Mouse (Mus musculus) thymus, adult 2 months (tissue): ENCODE measurements around the gene Tigar. TPM values are rescaled to one million over a fixed set of nuclear protein-coding genes. Genes with fewer than 3 reads are reported as not detected.

Experiments
- DNase-seq: peaks from one replicate; pipeline ENCODE4 v3.0.0; 2021
- H3K27ac ChIP-seq: fragments of 200-500 bp; 2 replicates; pipeline ENCODE4 v1.5.1; 2012; ENCODE audit warnings: low read length, control low read depth; ENCODE audit not compliant: control insufficient read depth, insufficient read depth
- H3K27me3 ChIP-seq: fragments of 200-500 bp; 2 replicates; pipeline ENCODE4 v1.6.1; 2012; ENCODE audit warnings: mild to moderate bottlenecking, low read length, moderate library complexity, mixed read lengths; ENCODE audit not compliant: control insufficient read depth, insufficient read depth
- H3K36me3 ChIP-seq: fragments of 200-500 bp; 2 replicates; pipeline ENCODE4 v1.6.1; 2012; ENCODE audit warnings: mild to moderate bottlenecking, low read length, moderate library complexity; ENCODE audit not compliant: control insufficient read depth, insufficient read depth
- H3K4me1 ChIP-seq: fragments of 200-500 bp; replicated peaks from 2 replicates; pipeline ENCODE4 v1.6.1; 2012; ENCODE audit warnings: low read length; ENCODE audit not compliant: control insufficient read depth, insufficient read depth
- H3K4me3 ChIP-seq: fragments of 200-500 bp; 2 replicates; pipeline ENCODE4 v1.5.1; 2012; ENCODE audit warnings: mild to moderate bottlenecking, low read length, control low read depth, moderate library complexity; ENCODE audit not compliant: control insufficient read depth, insufficient read depth
- CTCF ChIP-seq: fragments of 200-500 bp; IDR thresholded peaks from 2 replicates; pipeline ENCODE4 v1.5.1; 2012; ENCODE audit warnings: mild to moderate bottlenecking, control low read depth, low read length, moderate library complexity, borderline replicate concordance; ENCODE audit not compliant: control insufficient read depth, poor library complexity, insufficient read depth; ENCODE audit errors: extremely low read depth
- POLR2A ChIP-seq: fragments of 200-500 bp; IDR thresholded peaks from 2 replicates; pipeline ENCODE4 v1.6.1; 2012; ENCODE audit warnings: mild to moderate bottlenecking, low read length, control low read depth, moderate library complexity; ENCODE audit not compliant: control insufficient read depth, poor library complexity, insufficient read depth; ENCODE audit errors: extremely low read depth
- WGBS: fragments of 180-500 bp; shearing (Covaris S2); methylation state at CpG from one replicate; pipeline ENCODE4 v1.1.7; 2018; 5-methylcytosine and 5-hydroxymethylcytosine counted together
- polyA plus RNA-seq: library from polyadenylated mRNA; depleted of rRNA; stranded (reverse); fragments of >200 nt; gene quantifications from 2 replicates; pipeline ENCODE4 v1.2.3, GENCODE M21; 2012

The Tigar gene
- polyA plus RNA-seq, 1 experiment = 2.4 TPM

- no peaks in the 10 kb centered on the region for H3K36me3 ChIP-seq
These were observed 33.1 kb upstream of the Tigar start for GRCm38 (mm10) chr6:127142154-127143123.

GRCm38 (mm10) chr6:127138962-127139361 lies 29.6 kb upstream of the Tigar start:
- H3K27ac ChIP-seq = no peak overlapping the region
- H3K4me1 ChIP-seq = no peaks in the 10 kb centered on the region; the same call in 1 of the 2 replicates
- DNase-seq = no peak
- 98% methylated on average over 11 of the region's 11 CpGs for WGBS
- no peaks in the 10 kb centered on the region for H3K27me3 ChIP-seq
- no peaks in the 10 kb centered on the region for H3K36me3 ChIP-seq
- no peak overlapping the region for H3K4me3 ChIP-seq
- no peak for TF ChIP-seq POLR2A
- no peak for TF ChIP-seq CTCF

More at GRCm38 (mm10) chr6:127142154-127143123, 33.1 kb upstream of the Tigar start:
- 21% methylated on average over 10 of the region's 10 CpGs for WGBS
- H3K4me3 ChIP-seq = no peak overlapping the region
- H3K4me1 ChIP-seq = no peaks in the 10 kb centered on the region; the same call in 1 of the 2 replicates
- peak; percentile 62 for DNase-seq
- TF ChIP-seq CTCF (peak; percentile 26; the same call in 1 of the 2 replicates), POLR2A (no peak)
- no peaks in the 10 kb centered on the region for H3K27me3 ChIP-seq
- no peak overlapping the region; the same call in 1 of the 2 replicates for H3K27ac ChIP-seq

DNA sequence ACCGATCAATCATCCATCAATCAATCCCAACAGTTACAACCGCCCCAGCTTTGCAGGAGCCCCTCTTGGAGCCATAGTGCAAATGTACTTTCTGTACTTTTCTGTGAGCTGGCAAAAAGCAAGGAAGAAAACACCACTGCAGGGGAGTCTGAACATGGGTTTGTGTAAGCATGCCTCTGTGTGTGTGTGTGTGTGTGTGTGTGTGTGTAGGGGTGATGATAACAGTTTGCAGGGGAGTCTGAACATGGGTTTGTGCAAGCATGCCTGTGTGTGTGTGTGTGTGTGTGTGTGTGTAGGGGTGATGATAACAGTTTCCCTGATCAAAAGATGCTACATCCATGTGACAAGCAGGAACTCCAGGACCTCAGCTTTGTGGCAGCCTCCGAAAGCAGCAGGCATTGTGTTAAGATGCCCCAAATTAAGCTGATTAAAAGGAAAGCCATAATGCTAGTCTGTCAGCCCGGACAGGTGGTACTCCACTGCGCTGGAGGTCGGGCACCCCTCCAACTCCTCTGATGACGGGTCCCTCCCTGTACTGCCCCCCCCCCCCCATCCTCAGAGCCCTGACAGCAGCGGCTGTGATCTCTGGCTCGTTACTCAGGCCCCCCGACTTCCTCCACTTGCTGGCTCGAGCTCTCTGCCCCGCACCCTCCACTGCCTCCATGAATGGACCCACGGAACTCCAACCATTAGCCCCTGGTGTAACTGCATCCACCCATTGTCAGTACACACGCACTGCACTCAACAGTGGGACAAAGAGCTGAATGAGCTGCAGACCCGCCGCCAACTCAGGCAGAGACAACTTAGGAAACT lies 24.3 kb upstream of the Tigar start:
- WGBS = 89% methylated on average over 16 of the region's 16 CpGs
- no peak for DNase-seq
- Histone ChIP-seq H3K36me3 (no peaks in the 10 kb centered on the region), H3K4me3 (no peak overlapping the region), H3K27ac (no peak overlapping the region), H3K27me3 (no peaks in the 10 kb centered on the region), H3K4me1 (no peaks in the 10 kb centered on the region)
- TF ChIP-seq POLR2A (no peak), CTCF (no peak)

- Histone ChIP-seq H3K36me3 (no peaks in the 10 kb centered on the region), H3K27ac (no peak overlapping the region), H3K4me1 (no peaks in the 10 kb centered on the region), H3K4me3 (no peak overlapping the region), H3K27me3 (no peaks in the 10 kb centered on the region)
- 95% methylated on average over 3 of the region's 3 CpGs for WGBS
- DNase-seq = no peak
- TF ChIP-seq CTCF (no peak), POLR2A (no peak)
These were observed 23.4 kb upstream of the Tigar start for GRCm38 (mm10) chr6:127132719-127133118.

- H3K36me3 ChIP-seq = no peaks in the 10 kb centered on the region
- no peaks in the 10 kb centered on the region for H3K27me3 ChIP-seq
- TF ChIP-seq POLR2A (no peak), CTCF (no peak)
- no peak overlapping the region for H3K27ac ChIP-seq
- no peaks in the 10 kb centered on the region for H3K4me1 ChIP-seq
- DNase-seq = no peak
- H3K4me3 ChIP-seq = no peak overlapping the region
- 92% methylated on average over 3 of the region's 3 CpGs for WGBS
These were observed 22.6 kb upstream of the Tigar start for GRCm38 (mm10) chr6:127131946-127132345.

DNA sequence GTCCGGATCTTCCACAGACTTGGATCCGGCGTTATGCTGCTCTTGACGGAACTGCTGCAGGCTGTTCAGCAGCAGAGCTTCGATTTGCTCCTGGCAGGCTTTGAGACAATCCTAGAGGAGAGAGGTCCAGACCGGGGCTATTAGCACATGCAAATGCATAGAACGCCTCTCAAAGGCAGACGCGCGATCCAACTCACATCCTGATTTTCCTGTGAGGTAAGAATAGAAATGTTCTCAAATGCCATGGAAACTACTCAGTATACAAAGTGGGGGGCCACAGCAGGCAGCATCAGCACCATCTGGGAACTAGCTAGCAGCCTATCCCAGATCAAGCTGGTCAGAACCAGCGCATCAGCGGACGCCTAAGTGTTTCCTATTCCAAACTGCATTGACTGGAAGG lies 21.0 kb upstream of the Tigar start:
- 96% methylated on average over 13 of the region's 13 CpGs for WGBS
- Histone ChIP-seq H3K36me3 (no peaks in the 10 kb centered on the region), H3K4me1 (no peaks in the 10 kb centered on the region), H3K27ac (no peak overlapping the region), H3K4me3 (no peak overlapping the region), H3K27me3 (no peaks in the 10 kb centered on the region)
- DNase-seq = no peak
- TF ChIP-seq CTCF = no peak
- no peak for TF ChIP-seq POLR2A
